21 mouse cellular contexts compared by ENCODE assay signal in genomic region chr8:98829006-98829405, GRCm38 (mm10).
DNase-seq lines count a peak whose midpoint lies in the region; ATAC-seq and TF ChIP-seq lines count a peak whose summit lies in the region.
"Had no signal": no experiment of that assay in that cellular context is flagged by ENCODE, and none has a peak within 500 bp of the region (broad histone marks: within the 10 kb centered on the region; RNA-seq: fewer than 3 reads in every experiment).

No protein-coding gene starts in this region.

- no peak overlapping the region for H3K4me3 ChIP-seq in left cerebral cortex, adult 2 months
- no peak overlapping the region for H3K4me3 ChIP-seq in cerebellum, adult 2 months (replicated peaks; ENCODE audit: insufficient read depth, low read depth, low read length)
- H3K4me3 ChIP-seq in liver, postnatal 0 days (ENCODE audit: low read depth, low read length), result no peak overlapping the region
- H3K4me3 ChIP-seq: embryonic facial prominence, embryonic 13.5 days; heart, embryonic 10.5 days; hindbrain, embryonic 10.5 days; liver, embryonic 12.5 days had no signal

- 19% methylated on average over 4 of the region's 4 CpGs for WGBS in cerebellum, adult 2 months
- WGBS in liver, postnatal 0 days (ENCODE audit: insufficient replicate concordance), result 72% methylated on average over 4 of the region's 4 CpGs

- no peak for TF ChIP-seq EP300 in liver, postnatal 0 days (IDR thresholded peaks at IDR 0.05; ENCODE audit: low read depth)

- no peak for TF ChIP-seq POLR2A in brain, embryonic 14.5 days (IDR thresholded peaks at IDR 0.05; ENCODE audit: borderline replicate concordance, extremely low read depth, insufficient read depth, insufficient read length, poor library complexity, severe bottlenecking)
- TF ChIP-seq POLR2A in cerebellum, adult 2 months (IDR thresholded peaks at IDR 0.05; ENCODE audit: borderline replicate concordance, insufficient read depth, low read length), result no peak

- no peak for DNase-seq in left cerebral cortex, adult 2 months (ENCODE audit: extremely low spot score in 1 of 2, low spot score in 2 of 2)
- no peak for DNase-seq in left cerebral cortex, adult 18-20 months (ENCODE audit: low spot score in 2 of 2)
- peak; percentile 34 for DNase-seq in brain, embryonic 14.5 days (ENCODE audit: low read depth)
- DNase-seq in cerebellum, adult 2 months, result peak; percentile 21 to 42
- peak; percentile 38 to 42 for DNase-seq in cerebellum, postnatal 36 days
- no peak for DNase-seq in urinary bladder, postnatal 4 days (ENCODE audit: low spot score in 2 of 2)
- DNase-seq in liver, postnatal 0 days, result no peak
- DNase-seq: B cell, adult 2 months; kidney, adult 18-20 months; layer of hippocampus, postnatal 36 days; lung, postnatal 4 days; thymus, adult 2 months had no signal

- TF ChIP-seq CTCF in left cerebral cortex, adult 2 months (IDR thresholded peaks at IDR 0.05), result no peak
- no peak for TF ChIP-seq CTCF in brain, embryonic 14.5 days (IDR thresholded peaks at IDR 0.05; ENCODE audit: borderline replicate concordance, extremely low read depth, insufficient read depth, insufficient read length)
- no peak for TF ChIP-seq CTCF in cerebellum, adult 2 months (IDR thresholded peaks at IDR 0.05; ENCODE audit: borderline replicate concordance, insufficient read depth, low read depth, low read length)
- TF ChIP-seq CTCF in liver, postnatal 0 days (IDR thresholded peaks at IDR 0.05; ENCODE audit: low read depth), result no peak

- H3K27ac ChIP-seq in left cerebral cortex, adult 2 months, result peak overlapping the region; percentile 16; the same call in 1 of the 2 replicates
- no peak overlapping the region for H3K27ac ChIP-seq in cerebellum, adult 2 months (ENCODE audit: insufficient read depth, low read length)
- H3K27ac ChIP-seq in liver, postnatal 0 days (ENCODE audit: low read depth), result no peak overlapping the region
- H3K27ac ChIP-seq: embryonic facial prominence, embryonic 13.5 days; heart, embryonic 10.5 days; hindbrain, embryonic 10.5 days; kidney, postnatal 0 days; liver, embryonic 12.5 days had no signal

- ATAC-seq in liver, postnatal 0 days, result no peak
- ATAC-seq in monocyte, adult 5-6 weeks (replicated peaks; ENCODE audit: insufficient number of reproducible peaks, low FRiP score, low TSS enrichment, poor library complexity, severe bottlenecking), result no peak
- ATAC-seq: forebrain, embryonic 16.5 days; liver, embryonic 12.5 days had no signal

- no peaks in the 10 kb centered on the region for H3K4me1 ChIP-seq in cerebellum, adult 2 months (ENCODE audit: control insufficient read depth, insufficient read depth, low read length)
- no peaks in the 10 kb centered on the region for H3K4me1 ChIP-seq in liver, postnatal 0 days (ENCODE audit: insufficient read depth)
- H3K4me1 ChIP-seq: embryonic facial prominence, embryonic 13.5 days; heart, embryonic 10.5 days; hindbrain, embryonic 10.5 days; liver, embryonic 12.5 days had no signal

- H3K9ac ChIP-seq in liver, postnatal 0 days (replicated peaks), result no peak overlapping the region
- H3K9ac ChIP-seq: embryonic facial prominence, embryonic 13.5 days; liver, embryonic 12.5 days; lung, embryonic 14.5 days had no signal

- intact Hi-C loops in left cerebral cortex, adult 2 months (cut with DNase I), result no loop called here

- no peaks in the 10 kb centered on the region for H3K36me3 ChIP-seq in liver, postnatal 0 days (replicated peaks; ENCODE audit: insufficient read depth, low read length)
- H3K36me3 ChIP-seq: embryonic facial prominence, embryonic 13.5 days; heart, embryonic 10.5 days; hindbrain, embryonic 10.5 days; liver, embryonic 12.5 days had no signal

- no peaks in the 10 kb centered on the region for H3K27me3 ChIP-seq in cerebellum, adult 2 months (ENCODE audit: control insufficient read depth, insufficient read depth, low read length)
- no peaks in the 10 kb centered on the region for H3K27me3 ChIP-seq in liver, postnatal 0 days (ENCODE audit: insufficient read depth, low read length)
- H3K27me3 ChIP-seq: embryonic facial prominence, embryonic 13.5 days; liver, embryonic 12.5 days had no signal

- H3K9me3 ChIP-seq in liver, postnatal 0 days (ENCODE audit: low read length), result no peaks in the 10 kb centered on the region
- H3K9me3 ChIP-seq: embryonic facial prominence, embryonic 13.5 days; heart, embryonic 10.5 days; hindbrain, embryonic 10.5 days; liver, embryonic 12.5 days had no signal

- no peak overlapping the region for H3K4me2 ChIP-seq in liver, postnatal 0 days (ENCODE audit: low read depth, low read length)
- H3K4me2 ChIP-seq: embryonic facial prominence, embryonic 13.5 days; liver, embryonic 12.5 days; lung, embryonic 14.5 days; midbrain, embryonic 11.5 days had no signal

Comparison
In these comparisons a context has a peak if more than half of its experiments do, and no peak if none do; other contexts are left out.
1. DNase-seq: peak in brain, embryonic 14.5 days (single experiment), cerebellum, adult 2 months (2 of 2) and cerebellum, postnatal 36 days (2 of 2); none in left cerebral cortex, adult 2 months (0 of 2), left cerebral cortex, adult 18-20 months (0 of 2), urinary bladder, postnatal 4 days (0 of 2) and liver, postnatal 0 days (single experiment).